Mouse (Mus musculus): Measurements from ENCODE around the gene Cat. TPM values are rescaled to one million over a fixed set of nuclear protein-coding genes. Genes with fewer than 3 reads are reported as not detected.

Cat gene
- total and polyA plus RNA-seq, 3 experiments: 122 to 262 (median 236) TPM

- H3K4me3 ChIP-seq: no peak overlapping the region
- no peak overlapping the region for H3K27ac ChIP-seq
- no peaks in the 10 kb centered on the region for H3K27me3 ChIP-seq (ENCODE audit: control insufficient read depth, insufficient read depth, low read length)
- intact Hi-C loops (cut with DNase I): no loop called here
- no peaks in the 10 kb centered on the region for H3K36me3 ChIP-seq (ENCODE audit: control insufficient read depth, insufficient read depth, low read length)
- no peak overlapping the region for H3K9ac ChIP-seq (ENCODE audit: low read depth, low read length)
- H3K79me2 ChIP-seq (replicated peaks; ENCODE audit: control insufficient read depth, insufficient read depth, low read length): no peaks in the 10 kb centered on the region
- DNase-seq: no peak
- H3K4me1 ChIP-seq (ENCODE audit: control insufficient read depth, insufficient read depth, low read length): no peaks in the 10 kb centered on the region
- no peak for TF ChIP-seq EP300 (IDR thresholded peaks at IDR 0.05; ENCODE audit: insufficient read depth, low read depth, low read length)
- no peak for TF ChIP-seq CTCF (IDR thresholded peaks at IDR 0.05)
- 77% methylated on average over 6 of the region's 6 CpGs for WGBS
These were observed 10.9 kb upstream of the Cat start for GRCm38 (mm10) chr2:103495633-103496418.

GRCm38 (mm10) chr2:103493827-103494226 is 8.9 kb upstream of the Cat start:
- 55% methylated on average over 4 of the region's 4 CpGs for WGBS
- no peak for DNase-seq
- no peak overlapping the region for H3K27ac ChIP-seq
- intact Hi-C loops (cut with DNase I): no loop called here
- H3K4me3 ChIP-seq: no peak overlapping the region
- TF ChIP-seq EP300 (IDR thresholded peaks at IDR 0.05; ENCODE audit: insufficient read depth, low read depth, low read length) (no peak), POLR2A (IDR thresholded peaks at IDR 0.05; ENCODE audit: insufficient read depth, low read depth, low read length) (no peak), CTCF (IDR thresholded peaks at IDR 0.05) (no peak)
- H3K79me2 ChIP-seq (replicated peaks; ENCODE audit: control insufficient read depth, insufficient read depth, low read length): no peaks in the 10 kb centered on the region
- H3K36me3 ChIP-seq (ENCODE audit: control insufficient read depth, insufficient read depth, low read length): no peaks in the 10 kb centered on the region
- H3K27me3 ChIP-seq (ENCODE audit: control insufficient read depth, insufficient read depth, low read length): no peaks in the 10 kb centered on the region
- H3K9ac ChIP-seq (ENCODE audit: low read depth, low read length): no peak overlapping the region
- H3K4me1 ChIP-seq (ENCODE audit: control insufficient read depth, insufficient read depth, low read length): no peaks in the 10 kb centered on the region

GRCm38 (mm10) chr2:103492526-103492925 is 7.6 kb upstream of the Cat start:
- H3K27ac ChIP-seq: no peak overlapping the region
- H3K27me3 ChIP-seq (ENCODE audit: control insufficient read depth, insufficient read depth, low read length): no peaks in the 10 kb centered on the region
- whole genome bisulfite sequencing: 79% methylated on average over 4 of the region's 4 CpGs
- no peaks in the 10 kb centered on the region for H3K4me1 ChIP-seq (ENCODE audit: control insufficient read depth, insufficient read depth, low read length)
- TF ChIP-seq EP300 (IDR thresholded peaks at IDR 0.05; ENCODE audit: insufficient read depth, low read depth, low read length): no peak
- TF ChIP-seq CTCF (IDR thresholded peaks at IDR 0.05): no peak
- TF ChIP-seq POLR2A (IDR thresholded peaks at IDR 0.05; ENCODE audit: insufficient read depth, low read depth, low read length): no peak
- H3K4me3 ChIP-seq: no peak overlapping the region
- no peak overlapping the region for H3K9ac ChIP-seq (ENCODE audit: low read depth, low read length)
- H3K36me3 ChIP-seq (ENCODE audit: control insufficient read depth, insufficient read depth, low read length): no peaks in the 10 kb centered on the region
- no peaks in the 10 kb centered on the region for H3K79me2 ChIP-seq (replicated peaks; ENCODE audit: control insufficient read depth, insufficient read depth, low read length)
- intact Hi-C loops (cut with DNase I): no loop called here
- DNase-seq: no peak

- no peak for DNase-seq
- Histone ChIP-seq H3K79me2 (replicated peaks; ENCODE audit: control insufficient read depth, insufficient read depth, low read length) (peaks cover 10% of the 10 kb centered on the region), H3K27me3 (ENCODE audit: control insufficient read depth, insufficient read depth, low read length) (no peaks in the 10 kb centered on the region), H3K36me3 (ENCODE audit: control insufficient read depth, insufficient read depth, low read length) (peaks cover 15% of the 10 kb centered on the region), H3K27ac (peak overlapping the region; percentile 96), H3K4me1 (ENCODE audit: control insufficient read depth, insufficient read depth, low read length) (peaks cover 13% of the 10 kb centered on the region), H3K9ac (ENCODE audit: low read depth, low read length) (peak overlapping the region; percentile 93), H3K4me3 (peak overlapping the region; percentile 81)
- intact Hi-C loops (cut with DNase I): loop anchor here (10.0 kb wide), 1 partner anchor 311 kb away; the partner anchor contains the start of gene Caprin1
- 12% methylated on average over 5 of the region's 5 CpGs for WGBS
- TF ChIP-seq CTCF (IDR thresholded peaks at IDR 0.05) (no peak), POLR2A (IDR thresholded peaks at IDR 0.05; ENCODE audit: insufficient read depth, low read depth, low read length) (no peak), EP300 (IDR thresholded peaks at IDR 0.05; ENCODE audit: insufficient read depth, low read depth, low read length) (no peak)
These were observed 907 bp downstream of the Cat start for GRCm38 (mm10) chr2:103483986-103484520.

- H3K79me2 ChIP-seq (replicated peaks; ENCODE audit: control insufficient read depth, insufficient read depth, low read length): peaks cover 10% of the 10 kb centered on the region
- H3K36me3 ChIP-seq (ENCODE audit: control insufficient read depth, insufficient read depth, low read length): peaks cover 15% of the 10 kb centered on the region
- DNase-seq: no peak
- H3K9ac ChIP-seq (ENCODE audit: low read depth, low read length): peak overlapping the region; percentile 93; the same call in 1 of the 2 replicates
- intact Hi-C loops (cut with DNase I): loop anchor here (10.0 kb wide), 1 partner anchor 311 kb away; the partner anchor contains the start of gene Caprin1
- H3K27me3 ChIP-seq (ENCODE audit: control insufficient read depth, insufficient read depth, low read length): no peaks in the 10 kb centered on the region
- 21% methylated on average over 7 of the region's 7 CpGs for WGBS
- TF ChIP-seq EP300 (IDR thresholded peaks at IDR 0.05; ENCODE audit: insufficient read depth, low read depth, low read length) (no peak), POLR2A (IDR thresholded peaks at IDR 0.05; ENCODE audit: insufficient read depth, low read depth, low read length) (no peak), CTCF (IDR thresholded peaks at IDR 0.05) (no peak)
- peak overlapping the region; percentile 81 for H3K4me3 ChIP-seq
- peak overlapping the region; percentile 32 for H3K27ac ChIP-seq
- peaks cover 13% of the 10 kb centered on the region for H3K4me1 ChIP-seq (ENCODE audit: control insufficient read depth, insufficient read depth, low read length)
These were observed 1.5 kb downstream of the Cat start for GRCm38 (mm10) chr2:103483289-103483985.

Data from heart, adult 2 months (tissue).